Mouse (Mus musculus) stomach, embryonic 15.5 days (tissue): ENCODE measurements around the gene Cntnap5b. TPM values are rescaled to one million over a fixed set of nuclear protein-coding genes. Genes with fewer than 3 reads are reported as not detected.
"Not testable (repeated sequence)": the region's sequence is repeated elsewhere in the genome, so short reads cannot be mapped to it uniquely, and the experiment has no call there.

ENCODE experiments used
- ATAC-seq: fragments of 200-750 bp; cut with Nextera tagmentation; 2 replicates; pipeline ENCODE4 v1.8.0; 2017; ENCODE audit warnings: low read depth, moderate number of reproducible peaks, moderate TSS enrichment; ENCODE audit not compliant: insufficient read depth, low FRiP score
- H3K27ac ChIP-seq: fragments of 300-500 bp; sonication (generic); 2 replicates; pipeline ENCODE4 v1.5.1; 2015; ENCODE audit warnings: mild to moderate bottlenecking, inconsistent platforms
- H3K27me3 ChIP-seq: fragments of 300-500 bp; sonication (generic); replicated peaks from 2 replicates; pipeline ENCODE4 v1.6.1; 2015; ENCODE audit warnings: inconsistent platforms
- H3K36me3 ChIP-seq: fragments of 300-500 bp; sonication (generic); 2 replicates; pipeline ENCODE4 v1.6.1; 2015; ENCODE audit warnings: inconsistent platforms
- H3K4me1 ChIP-seq: fragments of 300-500 bp; sonication (generic); 2 replicates; pipeline ENCODE4 v1.6.1; 2015; ENCODE audit warnings: inconsistent platforms
- H3K4me2 ChIP-seq: fragments of 300-500 bp; sonication (generic); 2 replicates; pipeline ENCODE4 v1.6.1; 2015; ENCODE audit warnings: mild to moderate bottlenecking, inconsistent platforms
- H3K4me3 ChIP-seq: fragments of 300-500 bp; sonication (generic); replicated peaks from 2 replicates; pipeline ENCODE4 v1.5.1; 2015; ENCODE audit warnings: inconsistent platforms
- H3K9ac ChIP-seq: fragments of 300-500 bp; sonication (generic); 2 replicates; pipeline ENCODE4 v1.6.1; 2015; ENCODE audit warnings: inconsistent platforms
- H3K9me3 ChIP-seq: fragments of 300-500 bp; sonication (generic); 2 replicates; pipeline ENCODE4 v1.6.1; 2016; ENCODE audit warnings: inconsistent platforms
- WGBS: fragments of 180-500 bp; shearing (Covaris S2); methylation state at CpG from one replicate; pipeline ENCODE4 v1.1.7; 2015; 5-methylcytosine and 5-hydroxymethylcytosine counted together
- polyA plus RNA-seq: library from polyadenylated mRNA; unstranded; fragments of >200 nt; fragmentation: Nextera tagmentation; extraction: Ambion mirVana; gene quantifications from 2 replicates; pipeline ENCODE4 v1.2.1, GENCODE M21; 2015

Cntnap5b gene
- polyA plus RNA-seq, 1 experiment from 2014 or later = not detected

DNA sequence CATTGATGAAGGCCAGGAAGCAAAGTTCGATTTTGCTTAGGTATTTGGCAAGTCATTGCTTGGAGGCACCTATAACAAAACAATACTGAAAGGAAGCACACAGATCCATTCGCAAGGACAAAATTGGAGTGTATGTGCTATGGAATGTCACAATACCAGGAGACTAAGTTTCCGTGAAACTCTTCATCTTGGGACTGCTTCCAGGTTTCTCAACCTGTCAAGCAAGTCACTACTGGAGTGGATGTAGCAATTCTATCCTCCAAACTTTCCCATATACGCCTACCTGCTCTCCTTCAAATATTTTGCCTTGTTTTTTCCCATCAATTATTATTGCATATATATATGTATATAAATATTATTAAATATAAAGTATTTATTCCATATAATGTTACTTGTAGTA is 228.7 kb downstream of the Cntnap5b start:
- ATAC-seq, H3K9ac ChIP-seq, H3K4me1 ChIP-seq, H3K27me3 ChIP-seq, H3K4me3 ChIP-seq, H3K9me3 ChIP-seq, H3K4me2 ChIP-seq, H3K27ac ChIP-seq, H3K36me3 ChIP-seq: not testable (repeated sequence)
- 81% methylated on average over 4 of the region's 4 CpGs for WGBS

GRCm38 (mm10) chr1:100006021-100006745 is 233.6 kb downstream of the Cntnap5b start:
- 69% methylated on average over 5 of the region's 5 CpGs for WGBS
- H3K9me3 ChIP-seq = no peaks in the 10 kb centered on the region
- ATAC-seq = no peak

DNA sequence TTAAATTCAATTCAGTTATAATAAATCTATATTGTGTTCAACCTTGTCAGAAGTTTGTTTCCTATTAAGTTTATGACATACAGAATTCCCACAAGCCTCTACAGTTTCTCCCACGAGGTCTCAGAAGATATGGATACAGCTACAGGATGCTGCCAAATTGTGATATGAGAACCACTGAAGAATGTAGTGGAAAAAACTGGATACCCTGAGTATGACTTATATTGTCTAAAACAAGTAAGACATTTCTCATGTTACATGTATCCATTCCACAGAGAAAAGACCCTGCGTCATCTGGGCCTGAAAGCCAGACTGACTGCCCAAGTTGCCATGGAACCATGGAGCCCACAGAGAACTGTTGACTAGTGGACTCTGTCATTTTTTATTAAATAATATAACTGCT is 269.2 kb downstream of the Cntnap5b start:
- H3K27ac ChIP-seq = no peak overlapping the region
- H3K9me3 ChIP-seq = no peaks in the 10 kb centered on the region
- WGBS = 51% methylated on average over 2 of the region's 2 CpGs
- H3K27me3 ChIP-seq = no peaks in the 10 kb centered on the region
- no peaks in the 10 kb centered on the region for H3K36me3 ChIP-seq
- H3K9ac ChIP-seq = no peak overlapping the region
- no peak overlapping the region for H3K4me2 ChIP-seq
- no peaks in the 10 kb centered on the region for H3K4me1 ChIP-seq
- ATAC-seq = no peak
- no peak overlapping the region for H3K4me3 ChIP-seq

More at GRCm38 (mm10) chr1:100006021-100006745, 233.6 kb downstream of the Cntnap5b start:
- no peaks in the 10 kb centered on the region for H3K4me1 ChIP-seq
- no peak overlapping the region for H3K4me2 ChIP-seq
- H3K9ac ChIP-seq = no peak overlapping the region
- no peak overlapping the region for H3K27ac ChIP-seq
- H3K4me3 ChIP-seq = no peak overlapping the region
- H3K36me3 ChIP-seq = no peaks in the 10 kb centered on the region
- H3K27me3 ChIP-seq = no peaks in the 10 kb centered on the region

DNA sequence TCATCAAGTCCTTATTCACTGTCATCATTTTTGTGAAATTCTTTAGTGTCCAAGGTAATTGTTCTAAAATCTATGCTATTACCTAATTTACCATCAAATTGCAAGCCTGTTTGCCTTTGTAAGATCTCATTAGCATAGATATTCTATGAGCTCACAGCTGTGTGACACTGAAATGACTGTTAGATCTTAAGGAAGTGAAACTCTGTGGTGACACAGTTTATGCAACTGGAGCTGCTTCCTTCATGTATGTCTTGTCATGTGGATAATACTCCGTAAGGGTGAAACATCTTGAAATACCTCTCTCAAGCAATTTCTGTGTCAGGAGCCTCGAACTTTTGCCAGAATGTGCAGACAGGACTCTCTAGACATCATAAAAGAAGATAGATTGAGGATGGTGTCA is 307.2 kb downstream of the Cntnap5b start:
- Histone ChIP-seq H3K9me3 (no peaks in the 10 kb centered on the region), H3K4me2 (no peak overlapping the region), H3K4me3 (no peak overlapping the region), H3K27me3 (no peaks in the 10 kb centered on the region), H3K9ac (no peak overlapping the region), H3K4me1 (no peaks in the 10 kb centered on the region), H3K36me3 (no peaks in the 10 kb centered on the region), H3K27ac (no peak overlapping the region)
- WGBS = 62% methylated on average over 2 of the region's 2 CpGs
- no peak for ATAC-seq

DNA sequence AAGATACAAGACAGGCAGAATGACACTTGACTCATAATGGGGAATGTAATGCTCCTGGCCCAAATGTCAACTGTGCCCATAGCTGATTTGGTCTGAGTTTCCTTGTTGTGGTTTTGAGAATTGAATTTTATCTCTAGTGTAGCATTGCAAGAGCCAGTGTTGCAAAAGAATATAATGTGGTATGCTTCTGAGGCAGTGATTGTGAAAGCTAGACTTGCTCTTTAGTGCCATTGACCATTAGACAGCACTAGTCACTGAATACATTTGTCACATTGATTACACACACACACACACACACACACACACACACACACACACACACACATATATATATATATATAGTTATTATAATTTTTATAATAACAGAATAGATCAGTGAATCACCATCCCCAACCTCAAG is 328.0 kb downstream of the Cntnap5b start:
- H3K27me3 ChIP-seq = no peaks in the 10 kb centered on the region
- no peak overlapping the region for H3K27ac ChIP-seq
- ATAC-seq = no peak
- no peak overlapping the region for H3K4me3 ChIP-seq
- H3K9me3 ChIP-seq = no peaks in the 10 kb centered on the region
- no peaks in the 10 kb centered on the region for H3K36me3 ChIP-seq
- no peak overlapping the region for H3K4me2 ChIP-seq
- no peak overlapping the region for H3K9ac ChIP-seq
- H3K4me1 ChIP-seq = no peaks in the 10 kb centered on the region

- Histone ChIP-seq H3K36me3 (no peaks in the 10 kb centered on the region), H3K9me3 (no peaks in the 10 kb centered on the region), H3K27ac (no peak overlapping the region), H3K4me2 (no peak overlapping the region), H3K4me3 (no peak overlapping the region), H3K9ac (no peak overlapping the region), H3K27me3 (no peaks in the 10 kb centered on the region), H3K4me1 (no peaks in the 10 kb centered on the region)
- WGBS = 67% methylated on average over 1 of the region's 1 CpGs
- no peak for ATAC-seq
These were observed 328.5 kb downstream of the Cntnap5b start for GRCm38 (mm10) chr1:100101017-100101416.

- Histone ChIP-seq H3K27me3 (no peaks in the 10 kb centered on the region), H3K27ac (no peak overlapping the region), H3K36me3 (no peaks in the 10 kb centered on the region), H3K9ac (no peak overlapping the region), H3K4me1 (no peaks in the 10 kb centered on the region), H3K9me3 (no peaks in the 10 kb centered on the region), H3K4me2 (no peak overlapping the region), H3K4me3 (no peak overlapping the region)
- ATAC-seq = no peak
- WGBS = 71% methylated on average over 2 of the region's 2 CpGs
These were observed 331.8 kb downstream of the Cntnap5b start for GRCm38 (mm10) chr1:100104343-100104742.

DNA sequence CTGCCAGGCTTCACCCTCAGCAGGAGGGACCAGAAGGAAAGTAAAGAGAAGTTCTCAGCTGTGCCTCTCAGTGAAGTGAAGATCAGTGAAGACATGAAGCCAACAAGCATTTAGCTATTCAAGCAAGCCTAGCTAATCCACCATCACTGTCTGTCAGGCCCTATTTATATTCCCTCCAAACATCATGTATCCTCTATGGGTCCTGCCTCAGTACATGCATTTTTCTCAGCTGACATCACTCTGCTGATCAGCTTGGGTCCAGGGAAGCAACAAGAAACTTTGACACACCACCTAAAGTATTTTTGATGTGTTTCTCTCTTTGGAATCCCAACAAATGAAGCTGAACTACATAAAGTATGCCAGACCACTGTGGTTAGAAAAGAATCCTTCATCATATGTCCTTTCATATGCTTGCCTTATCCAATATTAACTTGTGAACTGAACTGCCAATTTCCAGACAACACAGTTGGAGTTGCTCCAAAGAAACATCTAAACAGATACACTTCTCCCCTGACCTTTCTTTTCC is 349.9 kb downstream of the Cntnap5b start:
- no peak for ATAC-seq
- no peak overlapping the region for H3K4me3 ChIP-seq

DNA sequence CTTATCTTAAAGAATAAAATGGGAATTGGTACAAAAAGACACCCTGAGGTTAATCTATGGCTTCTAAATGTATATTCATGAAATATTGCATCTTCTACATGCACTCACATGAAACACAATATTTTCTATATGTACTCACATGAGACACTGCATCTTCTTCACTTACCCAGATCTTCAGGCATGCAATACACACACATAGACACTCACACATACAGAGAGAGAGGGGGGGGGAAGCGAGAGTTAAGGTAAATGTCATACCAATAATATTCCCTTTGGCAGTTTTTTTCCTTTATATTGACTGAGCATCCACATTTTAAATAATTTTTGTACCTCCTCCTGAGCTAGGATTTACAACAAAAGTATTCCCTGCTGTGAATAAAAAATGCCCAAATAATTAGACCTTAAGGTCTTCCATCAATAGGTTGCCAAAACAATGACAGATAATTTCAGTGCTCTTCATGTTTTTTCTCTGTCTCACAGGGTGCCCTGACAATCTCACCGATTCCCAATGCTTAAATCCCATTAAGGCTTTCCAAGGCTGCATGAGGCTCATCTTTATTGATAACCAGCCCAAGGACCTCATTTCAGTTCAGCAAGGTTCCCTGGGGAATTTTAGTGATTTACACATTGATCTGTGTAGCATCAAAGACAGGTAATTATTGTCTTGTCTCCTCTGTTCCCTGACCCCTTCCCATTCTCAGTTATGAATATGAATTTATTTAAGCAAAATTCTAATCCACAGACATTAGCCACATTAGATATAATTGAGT is 391.2 kb downstream of the Cntnap5b start:
- 83% methylated on average over 2 of the region's 2 CpGs for WGBS
- H3K4me3 ChIP-seq = no peak overlapping the region

More for the DNA sequence above, 349.9 kb downstream of the Cntnap5b start:
- Histone ChIP-seq H3K36me3 (no peaks in the 10 kb centered on the region), H3K4me1 (no peaks in the 10 kb centered on the region), H3K9ac (no peak overlapping the region), H3K4me2 (no peak overlapping the region), H3K27me3 (no peaks in the 10 kb centered on the region), H3K27ac (no peak overlapping the region), H3K9me3 (no peaks in the 10 kb centered on the region)

DNA sequence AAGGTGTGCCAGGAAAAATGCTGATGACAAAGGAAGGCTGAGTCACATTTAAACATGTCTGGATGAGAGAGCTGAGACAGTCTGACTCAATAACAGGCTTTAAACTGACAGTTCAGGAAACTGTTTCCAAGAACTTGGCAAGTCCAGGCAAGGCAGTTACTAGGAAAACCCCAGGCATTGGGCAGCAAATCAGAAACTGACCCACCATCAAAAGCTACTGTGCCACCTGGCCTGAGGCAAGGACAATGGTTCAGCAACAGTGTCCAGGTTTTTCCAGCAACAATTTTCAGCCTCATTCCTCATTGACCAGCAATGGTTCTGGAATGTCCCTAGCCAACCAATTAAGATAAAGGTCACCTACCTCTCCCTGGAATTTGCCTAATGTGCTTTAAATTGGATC is 399.0 kb downstream of the Cntnap5b start:
- Histone ChIP-seq H3K27me3 (no peaks in the 10 kb centered on the region), H3K9ac (no peak overlapping the region), H3K36me3 (no peaks in the 10 kb centered on the region), H3K4me1 (no peaks in the 10 kb centered on the region), H3K9me3 (no peaks in the 10 kb centered on the region), H3K4me3 (no peak overlapping the region), H3K27ac (no peak overlapping the region), H3K4me2 (no peak overlapping the region)
- ATAC-seq = no peak

More for the DNA sequence above, 391.2 kb downstream of the Cntnap5b start:
- H3K4me1 ChIP-seq = no peaks in the 10 kb centered on the region
- H3K4me2 ChIP-seq = no peak overlapping the region
- H3K36me3 ChIP-seq = no peaks in the 10 kb centered on the region
- no peak overlapping the region for H3K9ac ChIP-seq
- H3K27ac ChIP-seq = no peak overlapping the region
- H3K9me3 ChIP-seq = no peaks in the 10 kb centered on the region
- no peaks in the 10 kb centered on the region for H3K27me3 ChIP-seq
- no peak for ATAC-seq

DNA sequence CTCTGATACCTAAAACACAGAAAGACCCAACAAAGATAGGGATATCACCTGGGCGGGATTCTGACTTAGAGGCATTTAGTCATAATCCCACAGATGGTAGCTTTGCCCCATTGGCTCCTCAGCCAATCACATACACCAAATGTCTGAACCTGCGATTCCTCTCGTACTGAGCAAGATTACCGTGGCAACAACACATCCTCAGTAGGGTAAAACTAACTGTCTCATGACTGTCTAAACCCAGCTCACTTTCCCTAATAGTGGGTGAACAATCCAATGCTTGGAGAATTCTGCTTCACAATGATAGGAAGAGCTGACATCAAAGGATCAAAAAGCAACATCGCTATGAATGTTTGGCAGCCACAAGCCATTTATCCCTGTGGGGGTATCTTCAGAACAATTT is 407.5 kb downstream of the Cntnap5b start:
- Histone ChIP-seq H3K9me3 (no peaks in the 10 kb centered on the region), H3K4me3 (no peak overlapping the region), H3K4me2 (no peak overlapping the region), H3K36me3 (no peaks in the 10 kb centered on the region), H3K27ac (no peak overlapping the region), H3K27me3 (no peaks in the 10 kb centered on the region), H3K9ac (no peak overlapping the region), H3K4me1 (no peaks in the 10 kb centered on the region)
- WGBS = 80% methylated on average over 5 of the region's 5 CpGs
- peak; percentile 100 for ATAC-seq

GRCm38 (mm10) chr1:100231980-100232608 is 459.5 kb downstream of the Cntnap5b start:
- WGBS = 8% methylated on average over 6 of the region's 6 CpGs
- peak; percentile 60; the same call in 1 of the 2 replicates for ATAC-seq

More at GRCm38 (mm10) chr1:100231980-100232608, 459.5 kb downstream of the Cntnap5b start:
- Histone ChIP-seq H3K4me3 (no peak overlapping the region), H3K27ac (no peak overlapping the region), H3K9me3 (no peaks in the 10 kb centered on the region), H3K27me3 (no peaks in the 10 kb centered on the region), H3K4me1 (no peaks in the 10 kb centered on the region), H3K9ac (no peak overlapping the region), H3K4me2 (no peak overlapping the region), H3K36me3 (no peaks in the 10 kb centered on the region)
